Mouse (Mus musculus) forebrain, embryonic 12.5 days (tissue): ENCODE measurements around the gene Cdipt. TPM values are rescaled to one million over a fixed set of nuclear protein-coding genes. Genes with fewer than 3 reads are reported as not detected.

Source experiments
- ATAC-seq: fragments of 200-750 bp; cut with Nextera tagmentation; 2 replicates; pipeline ENCODE4 v1.8.0; 2017; ENCODE audit warnings: moderate TSS enrichment; ENCODE audit not compliant: low FRiP score
- H3K27ac ChIP-seq: fragments of 300-500 bp; sonication (generic); 2 replicates; pipeline ENCODE4 v1.5.1; 2016; ENCODE audit warnings: mild to moderate bottlenecking
- H3K27me3 ChIP-seq: fragments of 300-500 bp; sonication (generic); 2 replicates; pipeline ENCODE4 v1.6.1; 2016; ENCODE audit warnings: mild to moderate bottlenecking
- H3K36me3 ChIP-seq: fragments of 300-500 bp; sonication (generic); replicated peaks from 2 replicates; pipeline ENCODE4 v1.6.1; 2016; ENCODE audit warnings: mild to moderate bottlenecking
- H3K4me1 ChIP-seq: fragments of 300-500 bp; sonication (generic); 2 replicates; pipeline ENCODE4 v1.6.1; 2016
- H3K4me2 ChIP-seq: fragments of 300-500 bp; sonication (generic); 2 replicates; pipeline ENCODE4 v1.6.1; 2016; ENCODE audit warnings: mild to moderate bottlenecking, moderate library complexity
- H3K4me3 ChIP-seq: fragments of 300-500 bp; sonication (generic); replicated peaks from 2 replicates; pipeline ENCODE4 v1.5.1; 2016; ENCODE audit warnings: mild to moderate bottlenecking
- H3K9ac ChIP-seq: fragments of 300-500 bp; sonication (generic); 2 replicates; pipeline ENCODE4 v1.6.1; 2016; ENCODE audit warnings: mild to moderate bottlenecking
- H3K9me3 ChIP-seq: fragments of 300-500 bp; sonication (generic); 2 replicates; pipeline ENCODE4 v1.6.1; 2016
- WGBS: fragments of 180-500 bp; shearing (Covaris S2); methylation state at CpG from one replicate; pipeline ENCODE4 v1.1.7; 2016; 5-methylcytosine and 5-hydroxymethylcytosine counted together
- polyA plus RNA-seq: library from polyadenylated mRNA; unstranded; fragments of >200 nt; fragmentation: Nextera tagmentation; extraction: Ambion mirVana; gene quantifications from 2 replicates; pipeline ENCODE4 v1.2.1, GENCODE M21; 2016

Cdipt gene
- polyA plus RNA-seq, 1 experiment from 2014 or later = 79.6 TPM

GRCm38 (mm10) chr7:127004122-127004875 is 28.6 kb downstream of the Cdipt start:
- H3K36me3 ChIP-seq = no peaks in the 10 kb centered on the region
- H3K9me3 ChIP-seq = no peaks in the 10 kb centered on the region
- no peak overlapping the region for H3K4me3 ChIP-seq
- H3K4me1 ChIP-seq = peaks cover 5% of the 10 kb centered on the region
- H3K4me2 ChIP-seq = no peak overlapping the region
- no peaks in the 10 kb centered on the region for H3K27me3 ChIP-seq
- no peak for ATAC-seq
- no peak overlapping the region for H3K27ac ChIP-seq
- H3K9ac ChIP-seq = no peak overlapping the region
- 89% methylated on average over 4 of the region's 4 CpGs for WGBS

- Histone ChIP-seq H3K9me3 (no peaks in the 10 kb centered on the region), H3K36me3 (peaks cover 4% of the 10 kb centered on the region; the same call in 1 of the 2 replicates), H3K4me1 (peaks cover 11% of the 10 kb centered on the region), H3K27me3 (no peaks in the 10 kb centered on the region), H3K4me2 (no peak overlapping the region), H3K27ac (0 out of 2 replicates have a peak overlapping the region, but pooled peaks have one; percentile 78), H3K9ac (no peak overlapping the region), H3K4me3 (no peak overlapping the region)
- 84% methylated on average over 6 of the region's 6 CpGs for WGBS
- no peak for ATAC-seq
Observed at GRCm38 (mm10) chr7:127007313-127008024, 31.8 kb downstream of the Cdipt start.

GRCm38 (mm10) chr7:127008239-127009019 is 32.7 kb downstream of the Cdipt start:
- H3K36me3 ChIP-seq = peaks cover 14% of the 10 kb centered on the region
- peak; percentile 68 for ATAC-seq
- no peaks in the 10 kb centered on the region for H3K27me3 ChIP-seq
- H3K4me1 ChIP-seq = peaks cover 11% of the 10 kb centered on the region
- WGBS = 77% methylated on average over 9 of the region's 9 CpGs
- 0 out of 2 replicates have a peak overlapping the region, but pooled peaks have one; percentile 2 for H3K9ac ChIP-seq
- no peak overlapping the region for H3K4me2 ChIP-seq
- peak overlapping the region; percentile 78 for H3K27ac ChIP-seq
- no peaks in the 10 kb centered on the region for H3K9me3 ChIP-seq
- no peak overlapping the region for H3K4me3 ChIP-seq

- Histone ChIP-seq H3K9me3 (no peaks in the 10 kb centered on the region), H3K4me1 (peaks cover 17% of the 10 kb centered on the region), H3K4me3 (no peak overlapping the region), H3K36me3 (peaks cover 25% of the 10 kb centered on the region), H3K4me2 (no peak overlapping the region), H3K27me3 (no peaks in the 10 kb centered on the region), H3K27ac (peak overlapping the region; percentile 78; the same call in 1 of the 2 replicates), H3K9ac (0 out of 2 replicates have a peak overlapping the region, but pooled peaks have one; percentile 2)
- WGBS = 87% methylated on average over 17 of the region's 17 CpGs
- ATAC-seq = no peak
Observed at GRCm38 (mm10) chr7:127009307-127010085, 33.8 kb downstream of the Cdipt start.

- no peak overlapping the region for H3K4me3 ChIP-seq
- peaks cover 38% of the 10 kb centered on the region for H3K36me3 ChIP-seq
- no peak overlapping the region for H3K4me2 ChIP-seq
- no peak overlapping the region for H3K9ac ChIP-seq
- no peak for ATAC-seq
- H3K27me3 ChIP-seq = no peaks in the 10 kb centered on the region
- peaks cover 32% of the 10 kb centered on the region for H3K4me1 ChIP-seq
- H3K27ac ChIP-seq = no peak overlapping the region
- no peaks in the 10 kb centered on the region for H3K9me3 ChIP-seq
- 93% methylated on average over 2 of the region's 2 CpGs for WGBS
Observed at GRCm38 (mm10) chr7:127011051-127011450, 35.3 kb downstream of the Cdipt start.

- ATAC-seq = no peak
- H3K4me1 ChIP-seq = peaks cover 33% of the 10 kb centered on the region
- H3K9ac ChIP-seq = no peak overlapping the region
- no peak overlapping the region for H3K4me3 ChIP-seq
- no peak overlapping the region for H3K4me2 ChIP-seq
- peak overlapping the region; percentile 19; the same call in 1 of the 2 replicates for H3K27ac ChIP-seq
- 74% methylated on average over 2 of the region's 2 CpGs for WGBS
- H3K9me3 ChIP-seq = no peaks in the 10 kb centered on the region
- peaks cover 38% of the 10 kb centered on the region for H3K36me3 ChIP-seq
- H3K27me3 ChIP-seq = no peaks in the 10 kb centered on the region
Observed at GRCm38 (mm10) chr7:127011717-127012116, 36.0 kb downstream of the Cdipt start.

- WGBS = 91% methylated on average over 6 of the region's 6 CpGs
- Histone ChIP-seq H3K36me3 (peaks cover 38% of the 10 kb centered on the region), H3K4me3 (no peak overlapping the region), H3K4me2 (no peak overlapping the region), H3K4me1 (peaks cover 33% of the 10 kb centered on the region), H3K27me3 (no peaks in the 10 kb centered on the region), H3K9ac (no peak overlapping the region), H3K27ac (no peak overlapping the region), H3K9me3 (no peaks in the 10 kb centered on the region)
- no peak for ATAC-seq
Observed at GRCm38 (mm10) chr7:127012374-127012773, 36.7 kb downstream of the Cdipt start.

GRCm38 (mm10) chr7:127012845-127013244 is 37.1 kb downstream of the Cdipt start:
- Histone ChIP-seq H3K27ac (no peak overlapping the region), H3K4me3 (no peak overlapping the region), H3K4me2 (no peak overlapping the region), H3K36me3 (peaks cover 38% of the 10 kb centered on the region), H3K4me1 (peaks cover 37% of the 10 kb centered on the region), H3K9ac (no peak overlapping the region), H3K27me3 (no peaks in the 10 kb centered on the region), H3K9me3 (no peaks in the 10 kb centered on the region)
- no peak for ATAC-seq
- 94% methylated on average over 10 of the region's 10 CpGs for WGBS

- H3K27me3 ChIP-seq = no peaks in the 10 kb centered on the region
- peaks cover 38% of the 10 kb centered on the region for H3K36me3 ChIP-seq
- WGBS = 96% methylated on average over 6 of the region's 6 CpGs
- ATAC-seq = no peak
- no peak overlapping the region for H3K27ac ChIP-seq
- H3K4me2 ChIP-seq = no peak overlapping the region
- H3K4me1 ChIP-seq = peaks cover 42% of the 10 kb centered on the region
- H3K9me3 ChIP-seq = no peaks in the 10 kb centered on the region
- H3K9ac ChIP-seq = no peak overlapping the region
- H3K4me3 ChIP-seq = no peak overlapping the region
Observed at GRCm38 (mm10) chr7:127013385-127013784, 37.7 kb downstream of the Cdipt start.

GRCm38 (mm10) chr7:127014320-127014719 is 38.6 kb downstream of the Cdipt start, which contains the start of gene Mvp:
Mvp (minus strand) TSS chr7:127014621.
- Histone ChIP-seq H3K4me1 (peaks cover 47% of the 10 kb centered on the region), H3K9ac (0 out of 2 replicates have a peak within 1 kb of the TSS, but pooled peaks have one; percentile 94), H3K27ac (no peak within 1 kb of the TSS), H3K9me3 (no peaks in the 10 kb centered on the region), H3K4me2 (peak within 1 kb of the TSS; percentile 92), H3K27me3 (no peaks in the 10 kb centered on the region), H3K4me3 (peak within 1 kb of the TSS; percentile 22), H3K36me3 (peaks cover 38% of the 10 kb centered on the region)
- whole genome bisulfite sequencing = 82% methylated on average over 11 of the region's 11 CpGs
- no peak for ATAC-seq

GRCm38 (mm10) chr7:127014993-127015392 is 39.3 kb downstream of the Cdipt start:
- 0 out of 2 replicates have a peak overlapping the region, but pooled peaks have one; percentile 94 for H3K9ac ChIP-seq
- ATAC-seq = no peak
- no peak overlapping the region for H3K27ac ChIP-seq
- no peaks in the 10 kb centered on the region for H3K9me3 ChIP-seq
- peaks cover 38% of the 10 kb centered on the region for H3K36me3 ChIP-seq
- peak overlapping the region; percentile 92 for H3K4me2 ChIP-seq
- 93% methylated on average over 12 of the region's 12 CpGs for WGBS
- H3K27me3 ChIP-seq = no peaks in the 10 kb centered on the region
- H3K4me1 ChIP-seq = peaks cover 54% of the 10 kb centered on the region
- no peak overlapping the region for H3K4me3 ChIP-seq
